Mouse (Mus musculus): Measurements from ENCODE around the gene Gart. TPM values are rescaled to one million over a fixed set of nuclear protein-coding genes. Genes with fewer than 3 reads are reported as not detected.

Gart gene
- polyA plus RNA-seq, 1 experiment from 2014 or later, result 118 TPM

- Histone ChIP-seq H3K9ac (peak within 1 kb of the TSS; percentile 84), H3K36me3 (replicated peaks) (no peaks in the 10 kb centered on the region), H3K4me1 (peaks cover 6% of the 10 kb centered on the region), H3K4me2 (peak within 1 kb of the TSS; percentile 88), H3K4me3 (replicated peaks) (peak within 1 kb of the TSS; percentile 82), H3K9me3 (no peaks in the 10 kb centered on the region), H3K27ac (peak within 1 kb of the TSS; percentile 69), H3K27me3 (peaks cover 8% of the 10 kb centered on the region)
- ATAC-seq (ENCODE audit: low FRiP score), result peak; percentile 100
- under 1% methylated on average over 34 of the region's 34 CpGs for WGBS
These were observed 49.1 kb downstream of the Gart start, which contains the start of gene Tmem50b for GRCm38 (mm10) chr16:91597672-91598010. Gene Tmem50b (minus strand): TSS chr16:91597800.

- under 1% methylated on average over 57 of the region's 75 CpGs for WGBS
- Histone ChIP-seq H3K4me1 (peaks cover 6% of the 10 kb centered on the region), H3K4me2 (peak overlapping the region; percentile 88), H3K27me3 (peaks cover 8% of the 10 kb centered on the region), H3K9ac (peak overlapping the region; percentile 84), H3K4me3 (replicated peaks) (peak overlapping the region; percentile 82), H3K27ac (peak overlapping the region; percentile 69), H3K9me3 (no peaks in the 10 kb centered on the region), H3K36me3 (replicated peaks) (no peaks in the 10 kb centered on the region)
- ATAC-seq (ENCODE audit: low FRiP score), result no peak; the same call in 1 of the 2 replicates
These were observed 49.7 kb downstream of the Gart start for GRCm38 (mm10) chr16:91596779-91597671.

GRCm38 (mm10) chr16:91596397-91596778 lies 50.4 kb downstream of the Gart start:
- Histone ChIP-seq H3K27me3 (peaks cover 8% of the 10 kb centered on the region), H3K36me3 (replicated peaks) (no peaks in the 10 kb centered on the region), H3K4me3 (replicated peaks) (peak overlapping the region; percentile 82), H3K4me2 (peak overlapping the region; percentile 88), H3K9me3 (no peaks in the 10 kb centered on the region), H3K27ac (no peak overlapping the region), H3K4me1 (peaks cover 6% of the 10 kb centered on the region), H3K9ac (peak overlapping the region; percentile 84)
- no peak for ATAC-seq (ENCODE audit: low FRiP score)
- WGBS, result 20% methylated on average over 9 of the region's 9 CpGs

GRCm38 (mm10) chr16:91595076-91595475 lies 51.7 kb downstream of the Gart start:
- Histone ChIP-seq H3K4me1 (peaks cover 6% of the 10 kb centered on the region), H3K4me2 (no peak overlapping the region), H3K27ac (no peak overlapping the region), H3K9me3 (no peaks in the 10 kb centered on the region), H3K27me3 (peaks cover 8% of the 10 kb centered on the region), H3K4me3 (replicated peaks) (no peak overlapping the region), H3K9ac (no peak overlapping the region), H3K36me3 (replicated peaks) (no peaks in the 10 kb centered on the region)
- 83% methylated on average over 6 of the region's 6 CpGs for WGBS
- no peak for ATAC-seq (ENCODE audit: low FRiP score)

GRCm38 (mm10) chr16:91593262-91593661 lies 53.5 kb downstream of the Gart start:
- no peak for ATAC-seq (ENCODE audit: low FRiP score)
- H3K9me3 ChIP-seq, result no peaks in the 10 kb centered on the region
- peaks cover 6% of the 10 kb centered on the region for H3K4me1 ChIP-seq
- no peaks in the 10 kb centered on the region for H3K36me3 ChIP-seq (replicated peaks)
- 89% methylated on average over 3 of the region's 3 CpGs for WGBS
- H3K27me3 ChIP-seq, result no peaks in the 10 kb centered on the region
- no peak overlapping the region for H3K4me2 ChIP-seq
- H3K9ac ChIP-seq, result peak overlapping the region; percentile 7; the same call in 1 of the 2 replicates
- H3K27ac ChIP-seq, result no peak overlapping the region
- no peak overlapping the region for H3K4me3 ChIP-seq (replicated peaks)

GRCm38 (mm10) chr16:91592162-91592561 lies 54.6 kb downstream of the Gart start:
- no peak for ATAC-seq (ENCODE audit: low FRiP score)
- H3K27ac ChIP-seq, result no peak overlapping the region
- no peak overlapping the region for H3K4me3 ChIP-seq (replicated peaks)
- no peaks in the 10 kb centered on the region for H3K9me3 ChIP-seq
- peaks cover 6% of the 10 kb centered on the region for H3K4me1 ChIP-seq
- no peaks in the 10 kb centered on the region for H3K27me3 ChIP-seq
- no peak overlapping the region for H3K9ac ChIP-seq
- no peak overlapping the region for H3K4me2 ChIP-seq
- WGBS, result 82% methylated on average over 8 of the region's 8 CpGs
- no peaks in the 10 kb centered on the region for H3K36me3 ChIP-seq (replicated peaks)

- no peaks in the 10 kb centered on the region for H3K27me3 ChIP-seq
- WGBS, result 91% methylated on average over 3 of the region's 3 CpGs
- H3K9me3 ChIP-seq, result no peaks in the 10 kb centered on the region
These were observed 58.0 kb downstream of the Gart start for GRCm38 (mm10) chr16:91588703-91589102.

GRCm38 (mm10) chr16:91587730-91588453 lies 58.9 kb downstream of the Gart start:
- 62% methylated on average over 6 of the region's 6 CpGs for WGBS
- ATAC-seq (ENCODE audit: low FRiP score), result no peak
- Histone ChIP-seq H3K27ac (no peak overlapping the region), H3K36me3 (replicated peaks) (peaks cover 19% of the 10 kb centered on the region; the same call in 1 of the 2 replicates), H3K27me3 (no peaks in the 10 kb centered on the region), H3K9ac (no peak overlapping the region), H3K4me2 (no peak overlapping the region), H3K4me1 (no peaks in the 10 kb centered on the region), H3K4me3 (replicated peaks) (no peak overlapping the region), H3K9me3 (no peaks in the 10 kb centered on the region)

More at GRCm38 (mm10) chr16:91588703-91589102, 58.0 kb downstream of the Gart start:
- H3K27ac ChIP-seq, result no peak overlapping the region
- ATAC-seq (ENCODE audit: low FRiP score), result no peak
- H3K4me1 ChIP-seq, result no peaks in the 10 kb centered on the region
- H3K4me3 ChIP-seq (replicated peaks), result no peak overlapping the region
- H3K9ac ChIP-seq, result no peak overlapping the region
- no peak overlapping the region for H3K4me2 ChIP-seq
- peaks cover 19% of the 10 kb centered on the region; the same call in 1 of the 2 replicates for H3K36me3 ChIP-seq (replicated peaks)

GRCm38 (mm10) chr16:91586244-91586643 lies 60.5 kb downstream of the Gart start:
- H3K9ac ChIP-seq, result no peak overlapping the region
- no peaks in the 10 kb centered on the region for H3K4me1 ChIP-seq
- H3K27me3 ChIP-seq, result no peaks in the 10 kb centered on the region
- no peaks in the 10 kb centered on the region for H3K9me3 ChIP-seq
- WGBS, result 91% methylated on average over 6 of the region's 6 CpGs
- peaks cover 23% of the 10 kb centered on the region for H3K36me3 ChIP-seq (replicated peaks)
- no peak overlapping the region for H3K27ac ChIP-seq
- H3K4me3 ChIP-seq (replicated peaks), result no peak overlapping the region
- H3K4me2 ChIP-seq, result no peak overlapping the region
- no peak for ATAC-seq (ENCODE audit: low FRiP score)

GRCm38 (mm10) chr16:91585617-91586016 lies 61.1 kb downstream of the Gart start:
- Histone ChIP-seq H3K4me1 (no peaks in the 10 kb centered on the region), H3K36me3 (replicated peaks) (peaks cover 29% of the 10 kb centered on the region), H3K9me3 (no peaks in the 10 kb centered on the region), H3K9ac (no peak overlapping the region), H3K27ac (no peak overlapping the region), H3K4me3 (replicated peaks) (no peak overlapping the region), H3K27me3 (no peaks in the 10 kb centered on the region), H3K4me2 (no peak overlapping the region)
- 90% methylated on average over 5 of the region's 5 CpGs for WGBS
- ATAC-seq (ENCODE audit: low FRiP score), result no peak

- Histone ChIP-seq H3K4me2 (no peak overlapping the region), H3K27ac (no peak overlapping the region), H3K9me3 (no peaks in the 10 kb centered on the region), H3K27me3 (no peaks in the 10 kb centered on the region), H3K9ac (no peak overlapping the region), H3K4me1 (no peaks in the 10 kb centered on the region), H3K4me3 (replicated peaks) (no peak overlapping the region), H3K36me3 (replicated peaks) (peaks cover 29% of the 10 kb centered on the region)
- no peak for ATAC-seq (ENCODE audit: low FRiP score)
- 80% methylated on average over 2 of the region's 2 CpGs for WGBS
These were observed 64.4 kb downstream of the Gart start for GRCm38 (mm10) chr16:91582307-91582706.

- H3K36me3 ChIP-seq (replicated peaks), result peaks cover 16% of the 10 kb centered on the region
- no peaks in the 10 kb centered on the region for H3K9me3 ChIP-seq
- H3K27ac ChIP-seq, result no peak overlapping the region
- ATAC-seq (ENCODE audit: low FRiP score), result no peak
- no peak overlapping the region for H3K4me3 ChIP-seq (replicated peaks)
- 79% methylated on average over 14 of the region's 14 CpGs for WGBS
- H3K4me1 ChIP-seq, result no peaks in the 10 kb centered on the region
- no peak overlapping the region for H3K4me2 ChIP-seq
- no peak overlapping the region for H3K9ac ChIP-seq
- H3K27me3 ChIP-seq, result no peaks in the 10 kb centered on the region
These were observed 67.6 kb downstream of the Gart start for GRCm38 (mm10) chr16:91578980-91579720.
